Mouse (Mus musculus) cerebellum, adult 2 months (tissue): Measurements from ENCODE around the gene Hao1. TPM values are rescaled to one million over a fixed set of nuclear protein-coding genes. Genes with fewer than 3 reads are reported as not detected.

Source experiments
- DNase-seq, 2 experiments: peaks; one replicate each; pipeline ENCODE4 v3.0.0; 2021
- H3K27ac ChIP-seq: fragments of 200-500 bp; 2 replicates; pipeline ENCODE4 v1.5.1; 2012; ENCODE audit warnings: low read length, control low read depth, inconsistent platforms; ENCODE audit not compliant: insufficient read depth
- H3K27me3 ChIP-seq: fragments of 200-500 bp; 2 replicates; pipeline ENCODE4 v1.6.1; 2012; ENCODE audit warnings: inconsistent platforms, mild to moderate bottlenecking, low read length, moderate library complexity; ENCODE audit not compliant: control insufficient read depth, insufficient read depth
- H3K4me1 ChIP-seq: fragments of 200-500 bp; 2 replicates; pipeline ENCODE4 v1.6.1; 2011; ENCODE audit warnings: low read length; ENCODE audit not compliant: control insufficient read depth, insufficient read depth
- H3K4me3 ChIP-seq: fragments of 200-500 bp; replicated peaks from 2 replicates; pipeline ENCODE3; 2011; ENCODE audit warnings: mild to moderate bottlenecking, low read depth, low read length, control low read depth; ENCODE audit not compliant: insufficient read depth
- CTCF ChIP-seq: fragments of 200-500 bp; IDR thresholded peaks from 2 replicates; pipeline ENCODE4 v1.5.1; 2011; ENCODE audit warnings: low read depth, mild to moderate bottlenecking, control low read depth, low read length, moderate library complexity, borderline replicate concordance; ENCODE audit not compliant: insufficient read depth
- POLR2A ChIP-seq: fragments of 200-500 bp; IDR thresholded peaks from 2 replicates; pipeline ENCODE4 v1.6.1; 2011; ENCODE audit warnings: low read length, control low read depth, borderline replicate concordance; ENCODE audit not compliant: insufficient read depth
- WGBS: fragments of 180-500 bp; shearing (Covaris S2); methylation state at CpG from one replicate; pipeline ENCODE4 v1.1.7; 2018; 5-methylcytosine and 5-hydroxymethylcytosine counted together
- polyA plus RNA-seq: library from polyadenylated mRNA; depleted of rRNA; stranded (reverse); fragments of >200 nt; gene quantifications from 2 replicates; pipeline ENCODE4 v1.2.3, GENCODE M21; 2012; rRNA removed

Hao1 gene
- polyA plus RNA-seq, 1 experiment = not detected

GRCm38 (mm10) chr2:134456065-134456505 lies 98.1 kb downstream of the Hao1 start:
- no peak for DNase-seq
- H3K4me1 ChIP-seq = no peaks in the 10 kb centered on the region
- no peak overlapping the region for H3K4me3 ChIP-seq
- H3K27me3 ChIP-seq = no peaks in the 10 kb centered on the region
- TF ChIP-seq CTCF (no peak), POLR2A (no peak)
- WGBS = 10% methylated on average over 7 of the region's 7 CpGs
- no peak overlapping the region for H3K27ac ChIP-seq

- no peak for TF ChIP-seq POLR2A
- TF ChIP-seq CTCF = no peak
- Histone ChIP-seq H3K27ac (no peak overlapping the region), H3K4me3 (no peak overlapping the region), H3K27me3 (no peaks in the 10 kb centered on the region), H3K4me1 (no peaks in the 10 kb centered on the region)
- WGBS = 62% methylated on average over 1 of the region's 1 CpGs
- no peak for DNase-seq
Observed at GRCm38 (mm10) chr2:134452748-134453147, 101.4 kb downstream of the Hao1 start.

GRCm38 (mm10) chr2:134450976-134451375 lies 103.2 kb downstream of the Hao1 start:
- H3K4me1 ChIP-seq = no peaks in the 10 kb centered on the region
- no peak overlapping the region for H3K27ac ChIP-seq
- H3K27me3 ChIP-seq = no peaks in the 10 kb centered on the region
- TF ChIP-seq CTCF = no peak
- TF ChIP-seq POLR2A = no peak
- no peak overlapping the region for H3K4me3 ChIP-seq
- WGBS = 74% methylated on average over 1 of the region's 1 CpGs
- DNase-seq = no peak

Other genes starting within 250 kb of the Hao1 start
- gene Tmx4, start 89.8 kb upstream of the Hao1 start, polyA plus RNA-seq = 66.8 and 72.3 TPM in 2 replicates
- 18.5 and 20.8 TPM in 2 replicates for gene Plcb1, start 231.7 kb upstream of the Hao1 start, polyA plus RNA-seq